Mouse (Mus musculus) bone marrow macrophage, adult 2 months (primary cell): ENCODE measurements around the gene Dnpep.

ENCODE experiments used
- CTCF ChIP-seq: IDR thresholded peaks from 2 replicates; pipeline ENCODE4 v1.5.1; 2012; ENCODE audit warnings: low read depth, mild to moderate bottlenecking, low read length, moderate library complexity
- POLR2A ChIP-seq: IDR thresholded peaks from 2 replicates; pipeline ENCODE4 v1.6.1; 2012; ENCODE audit warnings: mild to moderate bottlenecking, low read depth, low read length, borderline replicate concordance

DNA sequence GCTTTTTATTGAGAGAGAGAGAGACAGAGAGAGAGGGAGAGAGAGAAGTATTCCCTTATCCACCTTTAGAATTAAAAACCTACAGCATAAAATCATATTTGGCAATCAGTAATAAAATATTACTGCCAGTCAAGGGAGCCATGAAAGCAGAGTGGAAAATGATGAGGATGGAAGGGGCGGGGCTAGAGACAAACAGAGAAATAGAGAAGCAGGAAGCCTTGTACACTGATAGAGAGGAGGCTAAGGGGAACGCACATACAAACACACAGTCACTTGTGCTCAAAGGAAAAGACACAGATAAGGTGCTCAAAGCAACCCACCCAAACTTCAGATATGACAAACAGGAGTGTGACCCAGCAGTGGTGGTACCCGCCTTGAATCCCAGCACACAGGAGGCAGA, 46.1 kb upstream of the Dnpep start:
- TF ChIP-seq CTCF: no peak
- TF ChIP-seq POLR2A: no peak
